Mouse (Mus musculus) C2C12 (cell line): ENCODE data around the gene 1110032F04Rik.

Experiments
- CTCF ChIP-seq: IDR thresholded peaks from one replicate; pipeline ENCODE4 v1.5.1; 2011; ENCODE audit not compliant: control insufficient read depth, insufficient read depth, insufficient read length
- FOSL1 ChIP-seq: IDR thresholded peaks from one replicate; pipeline ENCODE4 v1.8.0; 2011; ENCODE audit warnings: mild to moderate bottlenecking, low read length; ENCODE audit not compliant: poor library complexity, insufficient read depth, severe bottlenecking
- MAX ChIP-seq: IDR thresholded peaks from one replicate; pipeline ENCODE4 v1.6.1; 2011; ENCODE audit warnings: mild to moderate bottlenecking, control low read depth
- MYOG ChIP-seq: IDR thresholded peaks from one replicate; pipeline ENCODE4 v1.6.1; 2011; ENCODE audit not compliant: control insufficient read depth, insufficient read length; ENCODE audit errors: extremely low read depth
- USF1 ChIP-seq: IDR thresholded peaks from one replicate; pipeline ENCODE4 v1.6.1; 2011; ENCODE audit warnings: low read depth, mild to moderate bottlenecking, control low read depth, moderate library complexity

GRCm38 (mm10) chr3:68821926-68822341 is 47.5 kb upstream of the 1110032F04Rik start:
- TF ChIP-seq CTCF (no peak), MAX (no peak), FOSL1 (no peak), USF1 (no peak), MYOG (no peak)
